Mouse (Mus musculus): ENCODE measurements at regions not wholly inside any gene's neighbourhood (a gene's known extent, or its start where the extent isn't known, plus 50 kb on each side); places are given as distances from the start of the nearest gene placed in this dataset.

GRCm38 (mm10) chr7:130073890-130074819 is 446.0 kb downstream of the Ate1 start:
- H3K27me3 ChIP-seq (ENCODE audit: control insufficient read depth, insufficient read depth, low read length) = no peaks in the 10 kb centered on the region
- no peak for TF ChIP-seq POLR2A (IDR thresholded peaks at IDR 0.05; ENCODE audit: control insufficient read depth, low read depth, low read length)
- no peak for TF ChIP-seq CTCF (IDR thresholded peaks at IDR 0.05; ENCODE audit: control insufficient read depth, insufficient read depth, insufficient replicate concordance, low read depth, low read length)
- no peak overlapping the region for H3K4me3 ChIP-seq (ENCODE audit: control insufficient read depth, low read depth, low read length)

GRCm38 (mm10) chr7:130082662-130083061 is 437.5 kb downstream of the Ate1 start:
- Histone ChIP-seq H3K4me1 (ENCODE audit: control insufficient read depth, insufficient read depth, low read length) (no peaks in the 10 kb centered on the region), H3K27me3 (ENCODE audit: control insufficient read depth, insufficient read depth, low read length) (no peaks in the 10 kb centered on the region), H3K4me3 (ENCODE audit: control insufficient read depth, low read depth, low read length) (no peak overlapping the region), H3K27ac (ENCODE audit: control insufficient read depth, insufficient read depth, low read depth, low read length) (no peak overlapping the region), H3K36me3 (ENCODE audit: control insufficient read depth, insufficient read depth, low read length) (no peaks in the 10 kb centered on the region)
- no peak for TF ChIP-seq POLR2A (IDR thresholded peaks at IDR 0.05; ENCODE audit: control insufficient read depth, low read depth, low read length)
- TF ChIP-seq CTCF (IDR thresholded peaks at IDR 0.05; ENCODE audit: control insufficient read depth, insufficient read depth, insufficient replicate concordance, low read depth, low read length) = no peak

More at GRCm38 (mm10) chr7:130073890-130074819, 446.0 kb downstream of the Ate1 start:
- H3K27ac ChIP-seq (ENCODE audit: control insufficient read depth, insufficient read depth, low read depth, low read length) = no peak overlapping the region
- no peaks in the 10 kb centered on the region for H3K36me3 ChIP-seq (ENCODE audit: control insufficient read depth, insufficient read depth, low read length)
- H3K4me1 ChIP-seq (ENCODE audit: control insufficient read depth, insufficient read depth, low read length) = peaks cover 2% of the 10 kb centered on the region; the same call in 1 of the 2 replicates

- no peaks in the 10 kb centered on the region for H3K4me1 ChIP-seq (ENCODE audit: control insufficient read depth, insufficient read depth, low read length)
- no peak for TF ChIP-seq POLR2A (IDR thresholded peaks at IDR 0.05; ENCODE audit: control insufficient read depth, low read depth, low read length)
- no peak for TF ChIP-seq CTCF (IDR thresholded peaks at IDR 0.05; ENCODE audit: control insufficient read depth, insufficient read depth, insufficient replicate concordance, low read depth, low read length)
Measured at GRCm38 (mm10) chr7:130085706-130086105, 434.5 kb downstream of the Ate1 start.

GRCm38 (mm10) chr7:130089896-130090610 is 430.1 kb downstream of the Ate1 start:
- H3K27me3 ChIP-seq (ENCODE audit: control insufficient read depth, insufficient read depth, low read length) = no peaks in the 10 kb centered on the region
- no peaks in the 10 kb centered on the region for H3K36me3 ChIP-seq (ENCODE audit: control insufficient read depth, insufficient read depth, low read length)
- no peaks in the 10 kb centered on the region for H3K4me1 ChIP-seq (ENCODE audit: control insufficient read depth, insufficient read depth, low read length)
- no peak overlapping the region for H3K27ac ChIP-seq (ENCODE audit: control insufficient read depth, insufficient read depth, low read depth, low read length)
- H3K4me3 ChIP-seq (ENCODE audit: control insufficient read depth, low read depth, low read length) = no peak overlapping the region
- TF ChIP-seq POLR2A (IDR thresholded peaks at IDR 0.05; ENCODE audit: control insufficient read depth, low read depth, low read length) (no peak), CTCF (IDR thresholded peaks at IDR 0.05; ENCODE audit: control insufficient read depth, insufficient read depth, insufficient replicate concordance, low read depth, low read length) (no peak)

More at GRCm38 (mm10) chr7:130085706-130086105, 434.5 kb downstream of the Ate1 start:
- Histone ChIP-seq H3K27ac (ENCODE audit: control insufficient read depth, insufficient read depth, low read depth, low read length) (no peak overlapping the region), H3K36me3 (ENCODE audit: control insufficient read depth, insufficient read depth, low read length) (no peaks in the 10 kb centered on the region), H3K4me3 (ENCODE audit: control insufficient read depth, low read depth, low read length) (no peak overlapping the region), H3K27me3 (ENCODE audit: control insufficient read depth, insufficient read depth, low read length) (no peaks in the 10 kb centered on the region)

DNA sequence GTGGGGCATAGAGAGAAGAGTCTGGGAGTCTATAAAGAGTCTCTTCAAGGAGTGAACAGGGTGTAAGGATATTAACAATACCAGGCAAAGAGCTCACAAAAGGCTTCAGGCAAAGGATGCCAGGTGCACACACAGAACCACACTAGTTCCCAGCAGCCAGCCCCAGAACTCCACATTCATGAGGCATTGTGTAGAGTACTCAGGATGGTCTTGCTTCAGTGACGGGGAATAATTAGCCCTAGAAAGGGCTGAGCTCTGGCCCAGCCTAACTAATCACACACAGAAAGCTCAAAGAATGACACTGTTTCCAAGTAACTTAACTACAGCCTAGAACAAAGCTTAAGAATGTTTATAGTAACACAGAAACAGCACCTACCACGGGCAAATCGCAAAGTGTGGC is 428.2 kb downstream of the Ate1 start:
- H3K27me3 ChIP-seq (ENCODE audit: control insufficient read depth, insufficient read depth, low read length) = no peaks in the 10 kb centered on the region

DNA sequence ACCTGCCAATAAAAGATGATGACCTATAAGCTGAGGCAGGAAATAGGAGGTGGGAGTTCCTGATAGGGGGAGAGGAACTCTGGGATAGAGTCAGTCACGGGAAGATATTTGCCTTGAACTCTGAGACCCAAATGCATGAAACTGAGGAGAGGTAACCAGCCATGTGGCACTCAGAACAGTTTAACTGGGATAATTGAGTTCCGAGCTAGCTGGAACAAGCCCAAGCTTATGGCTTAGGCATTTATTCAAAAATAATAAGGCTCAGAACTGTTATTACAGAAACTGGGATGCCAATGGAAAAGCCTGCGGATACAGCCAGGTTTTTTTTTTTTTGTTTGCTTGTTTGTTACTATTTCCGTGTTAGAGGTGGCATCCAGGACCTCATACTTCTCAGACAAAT is 425.0 kb downstream of the Ate1 start:
- no peak overlapping the region for H3K4me3 ChIP-seq (ENCODE audit: control insufficient read depth, low read depth, low read length)
- H3K27me3 ChIP-seq (ENCODE audit: control insufficient read depth, insufficient read depth, low read length) = no peaks in the 10 kb centered on the region
- H3K27ac ChIP-seq (ENCODE audit: control insufficient read depth, insufficient read depth, low read depth, low read length) = no peak overlapping the region
- no peaks in the 10 kb centered on the region for H3K36me3 ChIP-seq (ENCODE audit: control insufficient read depth, insufficient read depth, low read length)
- TF ChIP-seq CTCF (IDR thresholded peaks at IDR 0.05; ENCODE audit: control insufficient read depth, insufficient read depth, insufficient replicate concordance, low read depth, low read length) (no peak), POLR2A (IDR thresholded peaks at IDR 0.05; ENCODE audit: control insufficient read depth, low read depth, low read length) (no peak)
- no peaks in the 10 kb centered on the region for H3K4me1 ChIP-seq (ENCODE audit: control insufficient read depth, insufficient read depth, low read length)

More for the DNA sequence above, 428.2 kb downstream of the Ate1 start:
- Histone ChIP-seq H3K36me3 (ENCODE audit: control insufficient read depth, insufficient read depth, low read length) (no peaks in the 10 kb centered on the region), H3K4me1 (ENCODE audit: control insufficient read depth, insufficient read depth, low read length) (no peaks in the 10 kb centered on the region), H3K27ac (ENCODE audit: control insufficient read depth, insufficient read depth, low read depth, low read length) (no peak overlapping the region), H3K4me3 (ENCODE audit: control insufficient read depth, low read depth, low read length) (no peak overlapping the region)
- TF ChIP-seq CTCF (IDR thresholded peaks at IDR 0.05; ENCODE audit: control insufficient read depth, insufficient read depth, insufficient replicate concordance, low read depth, low read length) (no peak), POLR2A (IDR thresholded peaks at IDR 0.05; ENCODE audit: control insufficient read depth, low read depth, low read length) (no peak)

- TF ChIP-seq POLR2A (IDR thresholded peaks at IDR 0.05; ENCODE audit: control insufficient read depth, low read depth, low read length) (no peak), CTCF (IDR thresholded peaks at IDR 0.05; ENCODE audit: control insufficient read depth, insufficient read depth, insufficient replicate concordance, low read depth, low read length) (no peak)
- no peaks in the 10 kb centered on the region for H3K36me3 ChIP-seq (ENCODE audit: control insufficient read depth, insufficient read depth, low read length)
Measured at GRCm38 (mm10) chr7:130098606-130099005, 421.6 kb downstream of the Ate1 start.

More at GRCm38 (mm10) chr7:130098606-130099005, 421.6 kb downstream of the Ate1 start:
- no peak overlapping the region for H3K4me3 ChIP-seq (ENCODE audit: control insufficient read depth, low read depth, low read length)
- no peaks in the 10 kb centered on the region for H3K27me3 ChIP-seq (ENCODE audit: control insufficient read depth, insufficient read depth, low read length)
- H3K4me1 ChIP-seq (ENCODE audit: control insufficient read depth, insufficient read depth, low read length) = no peaks in the 10 kb centered on the region
- H3K27ac ChIP-seq (ENCODE audit: control insufficient read depth, insufficient read depth, low read depth, low read length) = no peak overlapping the region
